Mouse (Mus musculus): ENCODE results near the gene Ssbp3. TPM values are rescaled to one million over a fixed set of nuclear protein-coding genes. Genes with fewer than 3 reads are reported as not detected.

The Ssbp3 gene
- total and polyA plus RNA-seq, 3 experiments, result 30.5 to 242 (median 116) TPM

DNA sequence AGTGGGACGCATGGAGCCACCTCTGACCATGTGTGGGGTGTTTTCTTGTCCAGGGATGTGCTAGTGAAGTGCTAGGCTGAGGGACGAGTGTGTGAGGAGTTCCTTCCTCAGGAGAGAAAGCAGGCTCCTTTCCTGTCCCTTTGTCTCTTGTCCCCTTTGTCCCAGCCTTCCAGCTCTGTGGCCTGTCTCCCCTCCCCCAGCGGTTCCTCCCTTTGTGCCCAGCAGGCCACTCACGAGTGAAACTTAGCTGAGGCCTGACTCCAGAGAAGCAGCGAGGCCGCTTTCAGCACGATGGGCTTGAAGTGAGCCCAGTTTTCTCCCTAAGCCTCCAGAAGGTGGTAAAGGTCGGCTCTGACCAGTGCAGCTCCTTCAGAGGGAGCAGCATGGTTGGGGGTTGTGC is 26.2 kb downstream of the Ssbp3 start:
- H3K27ac ChIP-seq (ENCODE audit: control insufficient read depth, low read depth, low read length), result no peak overlapping the region; the same call in 1 of the 2 replicates
- H3K27me3 ChIP-seq (ENCODE audit: control insufficient read depth in 1 of 2, insufficient read depth in 2 of 2, low read length in 2 of 2), result no peaks in the 10 kb centered on the region
- H3K36me3 ChIP-seq (ENCODE audit: control insufficient read depth in 1 of 2, insufficient read depth in 2 of 2, low read length in 2 of 2), result peaks cover 7 to 69% of the 10 kb centered on the region in 2 experiments
- H3K4me3 ChIP-seq (ENCODE audit: control insufficient read depth in 1 of 2, insufficient read depth in 1 of 2, low read depth in 2 of 2, low read length in 2 of 2), result no peak overlapping the region
- peaks cover 36 to 74% of the 10 kb centered on the region in 2 experiments for H3K4me1 ChIP-seq (ENCODE audit: control insufficient read depth in 1 of 2, insufficient read depth in 2 of 2, low read length in 2 of 2)
- no peaks in the 10 kb centered on the region for H3K9me3 ChIP-seq (replicated peaks; ENCODE audit: insufficient read depth, low read length)
- TF ChIP-seq BHLHE40 (IDR thresholded peaks at IDR 0.05; ENCODE audit: borderline replicate concordance, low read depth, low read length) (no peak), ZMIZ1 (IDR thresholded peaks at IDR 0.05; ENCODE audit: low read depth, low read length) (no peak), MYB (IDR thresholded peaks at IDR 0.05; ENCODE audit: low read depth, low read length) (no peak), GATA1 (IDR thresholded peaks at IDR 0.05; ENCODE audit: low read depth, low read length) (no peak), MYC (IDR thresholded peaks at IDR 0.05; ENCODE audit: low read depth, low read length) (no peak), POLR2AphosphoS5 (IDR thresholded peaks at IDR 0.05; ENCODE audit: borderline replicate concordance, low read depth, low read length) (no peak), CTCF (IDR thresholded peaks at IDR 0.05 in 2 of 3, conservative IDR thresholded peaks at IDR 0.05 in 1 of 3; ENCODE audit: control insufficient read depth in 1 of 3, insufficient read depth in 1 of 3, low read depth in 2 of 3, low read length in 3 of 3, poor library complexity in 1 of 3, severe bottlenecking in 1 of 3) (no peak), ZKSCAN1 (IDR thresholded peaks at IDR 0.05; ENCODE audit: low read depth, low read length) (no peak), ZC3H11A (IDR thresholded peaks at IDR 0.05; ENCODE audit: low read depth, low read length) (no peak), RCOR1 (IDR thresholded peaks at IDR 0.05; ENCODE audit: low read depth, low read length) (no peak), CHD1 (IDR thresholded peaks at IDR 0.05; ENCODE audit: low read depth, low read length) (no peak)
- peaks cover 19% of the 10 kb centered on the region for H3K79me2 ChIP-seq (ENCODE audit: control insufficient read depth, insufficient read depth, low read length, poor library complexity)
- no peak for DNase-seq (ENCODE audit: low read depth, low spot score)
- no peak overlapping the region for H3K9ac ChIP-seq (ENCODE audit: control insufficient read depth, low read depth, low read length, poor library complexity, severe bottlenecking)

DNA sequence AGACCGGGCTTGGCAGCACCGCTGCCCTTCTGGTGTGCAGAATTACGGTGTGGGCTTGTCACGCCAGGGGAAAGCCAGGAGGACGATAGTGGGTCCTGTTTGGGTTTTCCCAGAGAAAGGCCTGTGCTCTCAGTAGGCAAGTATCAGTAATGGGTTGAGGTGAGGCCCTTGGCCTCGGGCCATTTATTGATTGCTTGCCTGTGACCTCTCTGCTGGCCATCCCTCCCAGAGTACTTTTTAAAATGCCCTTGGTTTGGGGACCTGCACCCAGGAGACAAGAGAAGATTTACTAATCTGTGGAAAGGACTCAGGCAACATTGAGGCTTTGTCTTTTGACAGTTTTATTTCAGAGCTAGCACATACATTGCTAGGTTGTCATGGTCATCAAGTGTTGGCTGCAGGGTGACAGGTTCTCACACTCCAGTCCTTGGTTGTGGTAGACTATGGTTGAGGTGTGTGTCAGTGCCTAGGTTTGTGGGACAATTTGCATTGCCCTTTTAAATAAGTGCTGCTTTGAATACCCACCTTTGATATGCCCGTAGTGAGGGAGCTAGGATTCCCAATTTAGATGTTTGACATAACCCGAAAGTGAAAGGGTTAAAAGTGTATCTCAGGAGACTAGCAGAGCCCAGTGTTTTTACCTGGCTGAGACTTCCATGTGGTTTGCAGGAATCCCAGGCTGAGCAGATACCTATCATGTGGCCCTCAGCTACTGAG is 28.2 kb downstream of the Ssbp3 start:
- Histone ChIP-seq H3K9ac (ENCODE audit: control insufficient read depth, low read depth, low read length, poor library complexity, severe bottlenecking) (no peak overlapping the region), H3K4me1 (ENCODE audit: control insufficient read depth in 1 of 2, insufficient read depth in 2 of 2, low read length in 2 of 2) (peaks cover 30 to 66% of the 10 kb centered on the region in 2 experiments), H3K79me2 (ENCODE audit: control insufficient read depth, insufficient read depth, low read length, poor library complexity) (peaks cover 27% of the 10 kb centered on the region), H3K9me3 (replicated peaks; ENCODE audit: insufficient read depth, low read length) (no peaks in the 10 kb centered on the region), H3K36me3 (ENCODE audit: control insufficient read depth in 1 of 2, insufficient read depth in 2 of 2, low read length in 2 of 2) (peaks cover 4 to 58% of the 10 kb centered on the region in 2 experiments), H3K4me3 (ENCODE audit: control insufficient read depth in 1 of 2, insufficient read depth in 1 of 2, low read depth in 2 of 2, low read length in 2 of 2) (no peak overlapping the region), H3K27me3 (ENCODE audit: control insufficient read depth in 1 of 2, insufficient read depth in 2 of 2, low read length in 2 of 2) (no peaks in the 10 kb centered on the region), H3K27ac (ENCODE audit: control insufficient read depth, low read depth, low read length) (no peak overlapping the region)
- no peak for DNase-seq (ENCODE audit: low read depth, low spot score)
- no peak for TF ChIP-seq NRF1 (IDR thresholded peaks at IDR 0.05; ENCODE audit: insufficient read depth, low read depth, low read length, poor library complexity, severe bottlenecking)

Data from MEL (cell line).